Mouse (Mus musculus): ENCODE data around the gene Hepacam.

Hepacam gene

DNA sequence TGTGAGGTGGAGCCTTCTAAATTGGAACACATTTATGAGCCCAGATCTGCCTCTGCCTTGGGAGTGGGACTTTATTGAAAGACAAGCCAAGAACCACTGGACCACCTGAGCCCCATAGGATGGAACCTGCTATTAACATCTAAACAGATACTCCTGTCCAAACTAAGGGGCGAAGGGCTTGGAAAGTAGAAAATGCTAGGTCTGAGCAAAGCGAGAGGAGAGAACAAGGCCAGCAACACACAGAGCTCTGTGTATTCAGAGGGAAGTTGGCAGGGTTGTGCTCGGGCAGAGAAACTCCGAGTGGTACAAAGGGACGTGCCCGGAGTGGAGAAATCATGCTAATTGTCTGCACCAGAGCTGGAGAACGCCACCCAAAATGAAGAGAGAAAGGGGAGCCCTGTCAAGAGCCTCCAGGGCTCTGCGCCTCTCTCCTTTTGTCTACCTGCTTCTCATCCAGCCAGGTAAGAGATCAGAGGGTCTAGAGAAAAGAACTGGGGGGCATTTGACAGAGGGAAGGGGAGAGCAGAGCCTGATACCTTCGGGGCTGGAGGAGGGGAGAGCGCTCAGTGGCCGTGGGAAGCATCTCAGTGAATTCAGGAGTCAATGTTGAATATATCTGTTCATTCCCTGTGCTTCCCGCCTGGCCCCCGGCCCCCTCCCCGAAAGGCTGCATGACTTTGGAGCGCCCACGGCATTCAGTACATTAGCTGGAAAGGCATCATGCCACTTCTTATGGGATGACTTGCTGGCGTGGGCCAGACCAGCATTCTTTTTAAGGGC is at the start of gene Hepacam:
Gene Hepacam (plus strand): TSS at position 51 of the 780 bp plus-strand sequence.
- DNase-seq, result no peak

DNA sequence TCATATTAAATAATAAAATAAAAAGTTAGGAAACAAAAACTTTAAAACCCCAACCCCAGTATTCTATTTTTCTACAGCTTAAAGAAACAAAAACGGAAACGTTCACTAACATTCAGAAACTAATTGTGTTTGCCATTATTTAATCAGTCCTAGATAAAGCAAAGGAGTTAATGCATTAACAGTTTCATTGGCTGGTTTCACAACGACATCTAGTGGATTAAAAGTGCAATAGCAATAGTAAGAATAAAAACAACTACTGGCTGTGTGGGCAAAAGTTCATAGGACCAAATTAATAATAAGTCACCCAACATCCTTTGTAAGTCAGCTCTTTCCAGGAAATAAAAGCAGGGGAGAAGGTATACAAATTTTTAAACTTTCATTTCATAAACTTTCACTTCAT is 37.7 kb upstream of the Hepacam start:
- DNase-seq, result peak; percentile 9

- DNase-seq, result no peak
Measured at GRCm38 (mm10) chr9:37345406-37345805, 21.7 kb upstream of the Hepacam start.

DNA sequence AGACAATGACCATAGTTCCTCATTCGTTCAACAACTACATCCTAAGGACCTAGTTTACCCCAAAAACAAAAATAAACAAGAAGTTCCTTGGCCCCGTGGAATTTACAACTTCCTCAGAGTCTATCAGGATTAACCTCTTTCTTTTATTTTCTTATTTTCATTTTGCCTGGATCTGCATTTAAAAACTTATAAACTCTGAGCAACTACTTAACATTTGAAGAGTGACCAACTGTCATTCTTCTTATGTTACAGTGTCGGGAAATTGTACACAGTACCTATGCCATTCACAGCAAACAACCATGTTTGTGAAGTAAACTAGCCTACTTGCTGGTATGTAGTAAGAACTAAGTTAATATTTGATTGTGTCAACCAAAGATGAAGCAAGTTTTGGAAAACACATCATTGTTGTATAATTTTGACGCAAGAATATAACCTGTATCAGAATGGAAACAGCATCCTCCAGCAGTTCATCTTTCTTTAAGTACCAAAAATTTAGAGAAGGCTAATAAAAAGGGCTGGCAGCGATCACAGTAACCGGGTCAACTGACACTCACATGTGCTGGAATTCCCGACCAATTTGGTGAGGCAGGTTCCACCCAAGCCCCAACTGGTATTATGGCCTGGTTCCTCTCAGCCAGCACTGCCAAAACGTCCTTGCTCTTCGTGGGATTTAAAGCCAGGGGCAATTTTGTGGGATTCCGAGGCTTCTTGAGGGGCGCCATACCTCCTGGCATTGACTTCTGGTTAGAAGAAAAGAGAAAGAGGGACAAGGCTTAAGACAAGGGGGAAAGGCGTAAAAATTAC is 19.8 kb upstream of the Hepacam start:
- DNase-seq, result no peak

GRCm38 (mm10) chr9:37347988-37348642 is 19.0 kb upstream of the Hepacam start, which contains the start of gene Ccdc15:
Gene Ccdc15 (minus strand): TSS chr9:37348432.
- peak; percentile 97 for DNase-seq

DNA sequence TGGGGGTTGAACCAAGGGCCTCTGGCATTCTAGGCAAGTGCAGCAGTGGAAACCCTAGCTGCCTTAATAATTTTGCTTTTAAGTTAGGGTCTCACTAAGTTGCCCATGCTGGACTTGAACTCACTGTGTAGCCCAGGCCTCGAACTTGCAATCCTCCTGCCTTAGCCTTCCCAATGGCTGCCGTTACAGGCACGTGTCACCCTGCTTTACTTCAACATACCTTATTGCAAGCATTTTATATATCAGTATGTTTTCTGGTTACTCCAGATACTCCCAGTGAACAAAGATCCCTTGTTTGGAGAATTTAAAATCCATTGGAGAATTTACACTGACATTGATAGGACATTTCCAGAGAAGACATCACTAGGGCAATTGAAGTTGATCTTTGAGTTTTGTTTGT is 18.1 kb upstream of the Hepacam start:
- DNase-seq, result no peak

DNA sequence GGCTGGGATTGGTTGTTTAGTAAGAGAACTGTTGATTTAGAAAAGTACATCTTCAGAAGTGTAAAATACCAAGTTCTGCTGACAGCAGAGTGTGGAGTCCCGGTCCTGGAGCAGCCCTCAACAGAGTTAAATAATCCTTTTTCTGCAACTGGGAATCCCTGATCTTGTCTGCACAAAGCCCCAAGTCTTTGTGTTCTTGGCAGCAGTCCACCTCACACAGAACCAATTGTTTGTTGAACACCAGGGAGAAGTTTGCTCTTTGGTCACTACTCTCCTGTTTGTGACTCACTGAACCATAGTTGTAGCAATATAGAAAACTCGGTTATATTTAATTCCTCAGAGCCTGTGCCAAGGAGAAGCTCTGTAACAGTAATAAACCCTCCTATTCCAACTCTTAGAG is 15.9 kb upstream of the Hepacam start:
- peak; percentile 42 for DNase-seq

- no peak for DNase-seq
Measured at GRCm38 (mm10) chr9:37354485-37354884, 12.7 kb upstream of the Hepacam start.

DNA sequence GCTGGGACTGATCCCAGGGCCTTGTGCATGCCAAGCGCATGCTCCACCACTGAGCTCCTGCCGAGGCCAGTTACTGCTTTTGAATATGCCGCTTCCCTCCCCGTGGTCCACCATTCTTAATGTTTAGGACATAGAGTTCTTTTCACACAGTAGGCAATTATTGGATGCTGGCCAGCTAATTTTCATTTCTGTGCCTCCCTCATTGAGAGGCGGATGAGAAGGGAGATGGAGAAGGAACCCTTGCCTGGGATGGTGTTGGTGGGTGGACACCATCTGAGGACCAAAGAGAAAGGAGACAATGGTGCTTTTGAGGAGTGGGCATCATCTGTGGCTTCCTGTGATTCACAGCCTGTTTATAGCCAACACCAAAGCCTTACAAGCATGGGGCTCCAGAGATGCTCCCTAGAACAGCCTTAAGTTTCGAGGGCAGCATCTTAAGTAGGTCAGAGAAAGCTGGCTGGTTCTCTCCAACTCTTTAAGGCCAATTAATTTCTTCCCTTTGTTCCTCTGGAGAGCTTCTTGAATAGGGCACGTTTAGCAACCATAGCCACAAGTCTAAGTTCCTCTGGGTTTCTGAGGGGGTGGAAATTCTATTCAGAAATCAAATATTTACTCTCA is 8.3 kb upstream of the Hepacam start:
- DNase-seq, result peak; percentile 35

- peak; percentile 86 for DNase-seq
Measured at GRCm38 (mm10) chr9:37359331-37360220, 7.6 kb upstream of the Hepacam start.

- DNase-seq, result no peak
Measured at GRCm38 (mm10) chr9:37362084-37362483, 5.1 kb upstream of the Hepacam start.

- no peak for DNase-seq
Measured at GRCm38 (mm10) chr9:37362881-37363280, 4.3 kb upstream of the Hepacam start.

DNA sequence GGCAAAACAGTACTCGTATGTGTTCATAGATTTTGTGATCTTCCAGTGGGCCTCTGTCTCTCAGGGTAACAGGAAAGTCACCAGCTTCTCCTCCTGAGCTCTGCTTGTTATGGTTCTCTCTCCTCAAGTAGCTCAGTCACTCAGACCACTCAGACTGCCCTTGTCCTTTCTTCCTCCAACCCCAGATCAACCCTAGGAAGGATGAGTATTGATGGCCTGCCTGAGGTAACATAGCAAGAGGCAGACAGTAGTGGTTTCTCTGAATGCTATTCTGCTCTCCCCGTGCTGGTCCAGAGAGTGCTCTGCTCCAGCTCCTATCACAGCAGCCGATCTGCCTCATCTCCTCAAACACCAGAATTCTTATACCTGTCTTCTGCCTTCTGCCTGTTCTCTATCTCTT is 3.6 kb upstream of the Hepacam start:
- DNase-seq, result no peak

GRCm38 (mm10) chr9:37364392-37364791 is 2.8 kb upstream of the Hepacam start:
- DNase-seq, result no peak

- DNase-seq, result no peak
Measured at GRCm38 (mm10) chr9:37365706-37366105, 1.4 kb upstream of the Hepacam start.

DNA sequence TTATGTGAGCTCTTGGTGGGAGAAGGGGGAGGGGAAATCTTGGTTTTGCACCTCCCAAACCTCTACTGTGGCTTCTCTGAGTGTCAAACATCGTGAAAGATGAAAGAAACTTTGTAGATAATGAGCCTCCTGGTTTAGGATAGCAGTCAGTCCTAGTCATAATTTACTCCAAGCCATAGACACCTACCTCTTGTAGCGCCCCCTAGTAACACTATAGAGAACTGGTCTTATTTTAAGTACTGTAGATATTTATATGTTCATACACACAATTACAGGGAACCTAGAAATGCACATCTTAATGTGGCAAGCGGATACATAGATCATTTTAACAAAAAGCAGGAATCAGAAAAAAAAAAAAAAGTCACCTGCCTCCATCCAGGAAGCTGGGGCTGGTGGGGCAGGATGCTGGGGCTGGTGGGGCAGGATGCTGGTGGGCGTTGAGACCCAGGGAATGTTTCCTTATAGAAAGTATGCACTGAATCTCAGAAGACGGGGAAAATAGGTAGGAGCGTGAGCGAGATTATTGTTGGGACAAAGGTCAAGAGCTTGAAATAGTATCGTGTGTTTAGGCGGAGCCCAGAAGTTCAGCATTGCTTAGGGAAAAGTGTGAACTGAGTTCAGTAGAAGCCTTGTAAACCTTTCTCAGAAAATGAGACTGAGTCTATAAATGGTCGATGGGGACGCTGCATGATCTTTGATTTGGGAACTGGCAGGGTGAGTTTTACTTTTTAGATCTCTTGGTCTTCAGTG is 1.1 kb downstream of the Hepacam start:
- DNase-seq, result no peak

- DNase-seq, result peak; percentile 86
Measured at GRCm38 (mm10) chr9:37368860-37369259, 1.7 kb downstream of the Hepacam start.

DNA sequence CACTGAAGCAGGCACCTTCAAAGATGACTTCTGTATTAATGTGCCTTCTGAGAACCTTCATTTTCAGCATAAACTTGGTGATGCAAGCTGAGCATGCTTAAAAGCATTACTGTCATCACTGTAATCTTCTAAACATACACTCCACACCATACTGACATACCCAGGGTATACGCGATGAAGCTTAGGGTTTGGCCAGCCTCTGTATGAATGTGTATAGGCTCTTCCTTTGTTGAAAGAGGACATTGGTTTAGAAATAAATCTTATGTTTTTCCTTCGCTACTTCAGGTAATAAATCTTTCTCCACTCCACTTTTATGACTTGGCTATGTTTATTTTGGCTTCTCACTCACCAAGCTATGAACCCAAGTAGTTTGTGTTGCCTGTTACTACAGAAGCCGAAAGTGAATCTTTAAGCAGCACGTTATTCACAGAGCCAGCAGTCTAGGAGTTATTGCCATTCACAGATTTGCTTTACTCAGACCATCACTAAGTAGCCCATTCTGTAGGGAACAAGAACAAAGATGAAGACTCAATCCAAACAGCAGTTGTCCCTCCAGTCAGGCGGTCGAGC is 4.2 kb downstream of the Hepacam start:
- no peak for DNase-seq

DNA sequence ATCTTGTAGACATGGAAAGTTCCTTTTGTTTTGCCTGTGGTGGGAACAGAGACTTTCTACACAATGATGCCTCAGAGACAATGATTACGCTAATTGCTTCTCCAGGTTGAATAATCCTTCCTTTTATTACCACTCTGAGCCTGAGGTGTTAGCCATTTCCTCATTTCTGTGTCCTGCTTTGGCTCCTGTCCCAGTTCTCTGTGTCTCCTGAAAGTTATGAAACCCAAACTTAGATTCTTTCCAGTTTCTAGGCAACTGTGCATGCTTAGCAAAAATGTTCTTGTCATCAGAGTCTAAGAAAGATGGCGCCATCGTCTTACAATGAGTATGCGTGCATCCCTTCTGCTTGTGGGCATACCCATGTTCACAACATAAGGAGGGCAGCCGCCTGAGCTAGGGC is 8.6 kb downstream of the Hepacam start:
- DNase-seq, result peak; percentile 74

DNA sequence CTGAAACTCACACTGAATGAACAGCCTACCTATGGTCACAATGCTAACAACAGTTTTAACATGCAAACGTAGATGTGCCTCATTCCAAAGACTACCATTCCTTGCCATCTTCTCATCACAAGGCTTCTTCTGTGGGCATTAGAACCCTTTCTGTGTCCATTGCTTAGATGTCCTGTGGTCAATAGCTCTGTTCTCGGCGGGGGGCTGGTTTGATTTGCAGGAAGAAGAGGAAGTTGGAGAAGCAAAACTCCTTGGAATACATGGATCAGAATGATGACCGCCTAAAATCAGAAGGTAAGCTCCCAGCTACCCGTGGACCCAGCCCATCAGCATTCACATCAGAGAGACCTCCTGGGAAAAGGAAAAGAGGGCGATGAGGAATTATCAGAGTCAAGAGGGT is 16.0 kb downstream of the Hepacam start:
- no peak for DNase-seq

Measured in lung, postnatal 36 days (tissue).